Mouse (Mus musculus) mouse trophoblast stem cell (cell line): Measurements from ENCODE around the gene Gm45140.

ENCODE experiments used
- in situ Hi-C, 2 experiments: fragments of 300-500 bp; cut with MseI, MboI; formaldehyde crosslinking; loops; 2 replicates in 1 of 2; 3 replicates in 1 of 2; pipeline ENCODE4 v1.15.1; 2025

The Gm45140 gene

DNA sequence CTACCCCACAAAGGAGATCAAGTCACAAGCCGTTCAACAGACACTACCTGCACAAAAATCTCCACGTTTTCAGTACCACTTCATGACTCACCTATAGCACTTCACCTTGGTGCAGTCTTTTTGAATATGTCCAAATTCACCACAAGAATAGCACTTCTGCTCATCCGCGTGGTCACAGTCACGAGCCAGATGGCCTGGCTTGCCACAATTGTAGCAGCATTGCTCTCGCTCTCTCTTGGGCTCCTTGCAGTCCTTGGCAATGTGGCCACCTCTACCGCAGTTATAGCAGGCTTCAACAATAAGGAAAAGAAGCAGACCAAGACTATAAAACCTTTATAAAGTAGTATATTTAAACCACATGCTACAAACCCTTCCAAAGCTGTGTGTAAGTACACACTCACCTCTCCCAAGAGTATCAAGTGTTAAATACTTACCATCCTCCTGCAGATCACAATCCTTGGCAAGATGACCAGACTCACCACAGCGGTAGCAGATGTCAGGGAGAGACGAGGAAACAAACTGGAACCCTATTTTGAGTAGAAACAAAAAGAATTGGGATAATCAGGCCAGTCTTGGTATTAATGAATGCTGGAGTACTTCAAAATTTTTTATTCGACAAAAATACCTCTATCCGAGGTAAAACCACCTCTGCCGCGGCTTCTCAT is 9.6 kb upstream of the Gm45140 start:
- in situ Hi-C loops = no loop called here

DNA sequence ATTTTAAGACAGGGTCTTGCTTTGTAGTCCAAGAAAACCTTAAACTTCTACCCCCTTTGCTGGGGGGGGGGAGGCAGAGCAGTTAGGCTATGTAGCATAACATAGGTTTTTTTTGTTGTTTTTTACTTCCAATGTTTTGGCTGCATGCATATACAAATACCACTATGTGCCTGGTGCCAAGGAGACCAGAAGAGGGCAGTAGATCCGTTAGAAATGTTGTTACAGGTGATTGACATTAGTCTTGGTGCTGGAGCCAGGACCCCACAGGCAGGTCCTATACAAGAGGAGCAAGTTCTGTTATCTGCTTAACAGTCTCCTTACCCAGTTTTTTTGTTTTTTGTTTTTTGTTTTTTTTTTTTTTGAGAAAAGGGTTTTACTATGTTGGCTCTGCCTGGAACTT is 6.7 kb upstream of the Gm45140 start:
- in situ Hi-C loops = no loop called here

DNA sequence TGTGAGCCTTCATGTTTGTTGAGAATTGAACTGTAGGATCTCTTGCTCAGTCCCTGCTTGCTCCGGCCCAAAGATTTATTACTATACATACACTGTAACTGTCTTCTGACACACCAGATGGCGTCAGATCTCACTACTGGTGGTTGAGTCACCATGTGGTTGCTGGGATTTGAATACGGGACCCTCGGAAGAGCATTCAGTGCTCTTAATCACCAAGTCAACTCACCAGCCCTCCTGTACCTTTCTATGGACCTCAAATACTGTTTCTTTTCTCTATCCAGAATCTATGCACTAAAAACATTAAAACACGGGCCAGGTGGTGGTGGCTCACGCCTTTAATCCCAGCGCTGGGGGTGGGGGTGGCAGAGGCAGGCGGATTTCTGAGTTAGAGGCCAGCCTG is 6.0 kb upstream of the Gm45140 start:
- in situ Hi-C loops = no loop called here

DNA sequence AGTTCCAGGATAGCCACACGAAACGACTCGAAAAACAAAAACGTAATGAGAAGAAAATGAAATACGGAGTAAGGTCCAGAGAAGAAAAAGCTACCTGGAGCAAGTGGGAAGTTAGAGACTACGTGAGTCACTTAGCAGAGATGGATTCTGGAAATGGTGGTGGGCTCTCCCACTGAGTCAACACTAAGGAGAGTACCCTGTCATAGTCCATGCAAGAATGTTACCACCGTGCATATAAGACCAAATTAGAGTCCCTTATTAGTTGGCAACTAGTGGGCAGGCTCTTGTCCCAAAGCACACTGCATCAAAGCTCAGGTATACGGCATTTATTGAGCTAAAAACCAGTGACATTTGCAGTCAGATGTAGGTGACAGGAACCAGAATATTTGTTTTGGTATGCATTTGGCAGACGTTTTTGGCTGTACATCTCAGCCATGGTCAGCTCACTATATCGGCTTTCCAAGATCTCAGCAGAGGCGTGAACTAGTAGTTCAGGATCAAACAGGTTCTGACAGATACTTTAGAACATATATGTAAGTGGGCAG is 4.3 kb upstream of the Gm45140 start:
- in situ Hi-C loops = no loop called here

DNA sequence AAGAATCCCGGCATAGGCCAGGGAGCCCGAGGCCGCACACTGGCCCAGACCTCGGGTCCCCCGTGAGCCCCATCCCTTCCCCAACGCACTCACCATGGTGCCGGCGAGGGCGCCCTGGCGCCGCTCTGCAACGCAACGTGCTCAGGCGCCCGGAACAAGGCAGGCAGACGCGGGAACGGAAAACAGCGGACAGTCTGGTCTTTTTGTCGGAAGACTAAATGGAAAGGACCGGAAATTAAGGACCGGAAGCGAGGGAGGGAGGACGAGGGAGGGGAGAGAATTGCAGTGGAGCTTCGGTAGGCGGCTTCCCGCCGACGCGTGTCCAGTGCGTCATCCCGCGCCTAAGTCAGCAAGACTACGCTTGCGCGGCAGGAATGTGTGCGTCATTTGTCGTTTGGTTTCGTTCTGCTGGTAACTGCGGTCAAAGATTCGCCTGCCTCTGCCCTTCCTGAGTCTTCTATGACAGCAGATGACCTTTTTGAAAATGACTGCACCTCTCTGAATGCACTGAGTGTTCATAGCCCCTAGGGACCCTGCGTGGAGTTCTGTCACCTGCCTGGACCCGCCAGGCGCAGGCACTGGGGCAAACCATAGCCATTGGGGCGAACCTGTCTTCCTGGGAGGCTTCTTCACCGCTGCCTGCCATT is 3.1 kb upstream of the Gm45140 start, which contains the start of gene Isy1:
TSS of gene Isy1 (minus strand) at position 248 of the 647 bp plus-strand sequence.
- in situ Hi-C loops = no loop called here

DNA sequence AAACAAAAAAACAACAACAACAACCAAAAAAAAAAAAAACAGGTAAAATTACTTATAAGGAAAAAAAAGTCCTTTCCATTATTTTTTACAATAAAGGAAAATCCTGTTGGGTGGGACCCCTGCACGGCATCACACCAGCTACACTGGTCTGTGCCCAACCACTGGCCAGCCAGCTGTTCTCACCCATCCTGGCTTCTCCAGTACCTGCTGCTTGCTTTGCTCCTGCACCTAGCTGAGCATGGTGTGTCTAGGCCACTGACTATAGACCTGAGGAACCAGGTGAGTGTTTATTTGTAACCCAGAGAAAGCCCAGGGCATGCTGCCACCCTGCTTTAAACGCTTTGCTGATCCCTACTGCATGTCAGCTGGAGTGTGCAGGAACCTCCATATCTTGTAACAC is 15.2 kb downstream of the Gm45140 start:
- in situ Hi-C loops = no loop called here

DNA sequence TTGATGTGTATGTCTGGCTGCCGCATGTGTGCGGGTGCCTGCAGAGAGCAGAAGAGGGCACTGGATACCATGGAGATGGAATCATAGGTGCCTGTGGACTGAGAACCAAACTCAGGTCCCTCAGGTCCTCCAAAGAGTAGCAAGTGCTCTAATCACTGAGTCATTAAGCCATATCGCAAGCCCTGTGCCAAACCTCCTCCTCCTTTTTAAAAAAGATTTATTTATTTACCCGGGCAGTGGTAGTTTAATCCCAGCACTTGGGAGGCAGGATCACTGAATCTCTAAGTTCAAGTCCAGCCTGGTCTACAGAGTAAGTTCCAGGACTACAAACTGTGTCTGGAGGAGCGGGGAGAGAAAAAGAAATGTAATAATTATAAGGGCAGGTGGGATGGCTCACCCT is 21.1 kb downstream of the Gm45140 start:
- in situ Hi-C loops = no loop called here

DNA sequence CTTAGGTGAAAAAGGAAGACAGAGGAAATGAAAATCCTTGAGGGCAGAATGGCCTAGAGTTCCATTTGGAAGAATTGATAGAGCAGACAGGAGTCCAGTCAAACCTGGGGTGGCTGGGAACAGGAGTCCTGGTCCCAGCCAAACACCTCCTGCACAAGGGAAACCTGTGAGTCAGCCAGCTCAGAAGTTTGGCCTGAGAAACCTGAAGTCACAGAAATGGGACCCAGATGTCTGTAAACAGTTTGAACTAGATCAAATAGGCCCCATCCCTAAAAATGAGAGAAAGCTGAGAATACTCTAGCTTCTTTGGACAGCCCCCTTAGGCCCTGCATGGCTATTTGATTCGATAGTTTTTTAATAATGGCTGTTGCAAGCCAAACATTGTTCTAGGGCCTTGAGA is 22.9 kb downstream of the Gm45140 start:
- in situ Hi-C loops = no loop called here

DNA sequence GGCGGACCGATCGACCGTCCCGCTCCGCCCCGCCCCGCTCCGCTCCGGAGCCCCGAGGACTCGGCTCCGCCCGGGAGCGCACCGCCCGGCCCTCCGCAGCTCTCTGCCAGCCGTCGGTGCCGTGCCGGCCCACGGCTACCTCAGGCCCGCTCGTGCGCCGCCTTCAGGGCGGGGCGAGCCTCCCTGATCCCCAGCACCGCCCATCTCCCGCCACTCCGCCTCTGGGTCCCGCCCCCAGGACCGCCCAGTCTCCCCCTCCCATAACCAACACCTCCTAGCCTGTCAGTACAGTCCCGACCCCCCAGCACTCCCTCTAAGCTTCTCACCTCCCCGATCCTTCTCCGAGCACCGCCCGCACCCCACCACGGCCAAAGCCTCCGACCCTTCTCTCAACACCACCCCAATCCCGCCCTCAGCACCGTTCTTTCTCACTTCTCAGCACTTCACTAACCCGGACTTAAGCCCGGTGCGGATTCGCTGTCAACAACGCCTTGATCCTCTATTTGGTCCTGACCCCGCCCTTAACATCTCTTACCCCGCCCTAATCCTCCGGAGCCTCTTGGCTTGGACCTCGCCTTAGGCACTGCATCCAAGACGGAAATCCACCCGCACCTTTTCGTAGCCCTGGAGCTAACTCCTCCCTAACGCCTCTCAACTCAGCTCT is 23.8 kb downstream of the Gm45140 start, which contains the start of gene Rab43:
TSS of gene Rab43 (minus strand) at position 490 of the 664 bp plus-strand sequence.
- in situ Hi-C loops = no loop called here

DNA sequence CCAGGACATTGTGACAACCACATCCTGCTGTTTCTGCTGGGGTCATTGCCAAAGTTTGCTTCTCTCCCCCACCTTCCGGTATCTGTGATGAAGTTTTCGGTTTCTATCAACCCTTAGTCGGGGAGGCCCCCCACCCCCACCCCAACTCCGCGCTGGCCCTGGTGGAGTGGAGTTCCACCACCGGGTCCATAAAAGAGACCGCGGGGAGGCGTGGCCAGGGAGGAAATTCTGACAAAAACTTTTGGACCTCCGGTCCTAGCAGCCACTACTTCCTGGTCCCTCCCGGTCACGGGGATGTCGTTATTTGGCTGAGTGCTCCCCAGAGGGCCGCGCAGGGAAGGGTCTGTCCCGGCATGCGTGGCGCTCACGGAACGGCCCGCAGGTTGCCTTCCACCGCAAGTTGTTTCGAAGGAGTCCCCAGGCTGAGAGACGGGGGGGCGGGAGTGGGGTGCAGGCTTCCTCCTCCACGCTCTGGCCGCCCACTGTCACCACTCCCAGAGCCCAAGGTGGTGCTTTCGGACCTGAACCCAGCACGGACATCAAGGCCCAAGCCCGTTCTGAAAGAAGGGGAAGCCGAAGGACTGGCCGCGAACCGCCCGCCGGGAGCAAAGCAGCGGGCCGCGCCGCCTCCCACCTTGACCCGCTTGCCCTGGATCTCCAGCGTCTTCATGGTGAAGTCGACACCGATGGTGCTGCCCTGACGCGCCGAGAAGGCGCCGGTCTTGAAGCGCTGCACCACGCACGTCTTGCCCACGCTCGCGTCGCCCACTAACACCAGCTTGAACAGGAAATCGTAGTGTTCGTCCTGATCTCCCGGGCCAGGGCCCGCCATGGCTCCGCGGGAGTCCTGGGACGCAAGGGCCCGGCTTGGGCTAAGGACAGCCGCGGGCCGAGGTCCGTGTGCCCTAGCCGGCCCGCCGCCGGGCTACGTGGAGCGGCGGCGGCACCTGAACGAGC is 24.6 kb downstream of the Gm45140 start:
- in situ Hi-C loops = no loop called here

DNA sequence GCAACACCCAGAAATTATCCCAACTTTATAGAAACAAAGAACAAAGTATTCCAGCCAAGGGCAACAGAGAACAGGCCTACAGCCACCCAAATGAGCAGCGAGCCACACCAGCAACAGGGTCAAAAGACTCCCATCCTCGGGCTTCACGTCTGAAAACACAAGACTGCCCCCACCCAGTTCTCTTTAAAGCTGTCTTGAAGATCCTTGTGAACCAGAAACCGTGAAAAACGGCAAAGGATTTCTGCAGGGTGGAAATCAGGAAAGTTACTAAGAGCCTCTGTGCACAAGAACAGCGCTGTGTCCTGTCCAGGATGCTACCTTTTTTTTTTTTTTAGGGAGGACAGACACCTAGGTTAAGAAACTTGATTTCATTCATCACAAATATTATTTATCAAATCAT is 25.3 kb downstream of the Gm45140 start:
- in situ Hi-C loops = no loop called here

DNA sequence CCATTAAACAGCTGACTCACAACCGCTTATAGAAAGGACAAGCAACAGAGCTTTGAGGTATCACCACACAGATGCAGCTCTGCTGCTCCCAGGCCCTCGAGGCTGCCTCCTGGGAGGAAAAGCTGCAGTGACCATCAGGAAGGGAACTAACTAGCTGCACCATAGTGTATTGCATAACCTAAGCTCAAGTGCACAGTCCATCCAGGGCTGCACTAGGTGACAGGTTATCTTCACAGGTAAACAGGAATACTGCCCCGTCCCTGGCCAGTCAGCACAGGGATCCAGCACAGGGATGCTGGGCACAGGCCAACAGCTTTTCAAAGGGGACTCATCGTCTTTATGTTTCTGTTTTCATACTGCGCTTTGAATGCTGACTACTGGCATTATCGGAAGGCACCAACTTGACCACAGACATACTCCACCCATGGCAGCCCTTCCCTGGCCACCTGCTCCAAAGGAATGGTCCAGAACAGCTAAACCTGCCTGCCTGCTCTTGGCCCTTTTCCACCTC is 25.9 kb downstream of the Gm45140 start:
- in situ Hi-C loops = no loop called here

DNA sequence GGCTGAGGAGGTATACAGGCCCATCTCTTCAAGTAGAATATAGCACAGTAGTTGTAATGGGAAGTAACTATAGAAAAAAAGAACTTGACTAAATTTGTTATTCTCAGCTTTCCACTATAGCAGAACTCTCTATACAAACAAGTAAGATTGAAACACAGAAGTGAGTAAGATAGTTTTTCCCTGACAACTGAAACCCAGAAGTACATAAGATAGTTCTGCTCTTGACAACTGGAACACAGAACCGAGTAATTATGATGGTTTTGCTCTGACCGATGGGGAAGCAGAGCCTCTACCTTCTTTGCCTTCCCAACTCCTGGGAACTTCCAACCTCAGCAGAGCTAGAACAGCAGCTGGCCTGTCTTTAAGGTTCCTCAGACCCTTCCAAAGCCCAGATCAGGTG is 26.5 kb downstream of the Gm45140 start:
- in situ Hi-C loops = no loop called here

DNA sequence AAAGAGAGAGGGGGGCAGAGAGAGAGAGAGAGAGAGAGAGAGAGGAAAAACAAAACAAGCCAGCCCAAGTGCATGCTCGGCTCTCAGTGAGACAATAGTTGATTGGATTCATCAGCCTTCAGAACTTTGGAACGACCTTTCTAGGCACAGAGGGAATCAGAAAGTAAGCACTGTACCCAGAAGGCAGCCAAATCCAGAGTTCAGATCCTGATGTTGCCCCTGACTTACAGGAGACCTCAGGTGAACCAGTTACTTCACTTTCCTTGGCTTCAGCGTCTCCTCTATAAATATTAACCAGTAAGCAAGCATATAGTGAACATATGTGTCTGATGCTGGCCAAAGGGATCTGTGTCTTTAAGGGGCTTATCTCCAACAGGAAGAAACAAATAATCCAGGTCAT is 27.1 kb downstream of the Gm45140 start:
- in situ Hi-C loops = no loop called here

DNA sequence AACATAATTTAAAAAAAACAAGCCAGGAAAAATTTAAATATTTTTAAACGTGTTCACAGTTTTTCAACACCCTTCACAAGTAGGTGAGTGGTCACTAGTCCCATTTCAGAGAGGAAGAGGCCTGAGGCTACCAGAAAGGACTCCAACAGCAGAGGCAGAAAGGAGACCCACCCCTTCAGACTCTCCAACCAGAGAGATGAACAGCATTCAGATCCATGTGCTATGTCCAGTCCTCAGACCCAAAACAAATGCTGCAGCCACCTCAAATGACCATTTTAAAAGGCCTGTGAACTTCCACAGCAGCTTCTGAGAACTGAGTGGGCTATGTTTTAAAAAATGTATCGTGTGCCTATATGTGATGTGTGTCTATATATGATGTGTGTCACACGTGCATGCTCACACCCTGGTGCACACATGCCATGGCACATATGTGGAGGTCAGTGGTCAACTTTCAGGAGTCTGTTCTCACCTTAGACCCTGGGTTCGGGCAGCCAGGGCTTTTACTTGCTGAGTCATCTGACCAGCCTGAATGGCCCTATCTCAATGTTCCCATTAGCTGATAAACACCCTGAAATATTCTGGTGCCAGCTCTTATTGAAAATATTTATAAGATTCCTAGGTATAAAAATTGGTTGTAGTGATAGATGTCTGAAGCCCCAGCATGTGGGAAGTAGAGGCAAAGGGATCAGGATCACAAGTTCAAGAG is 27.7 kb downstream of the Gm45140 start:
- in situ Hi-C loops = no loop called here

DNA sequence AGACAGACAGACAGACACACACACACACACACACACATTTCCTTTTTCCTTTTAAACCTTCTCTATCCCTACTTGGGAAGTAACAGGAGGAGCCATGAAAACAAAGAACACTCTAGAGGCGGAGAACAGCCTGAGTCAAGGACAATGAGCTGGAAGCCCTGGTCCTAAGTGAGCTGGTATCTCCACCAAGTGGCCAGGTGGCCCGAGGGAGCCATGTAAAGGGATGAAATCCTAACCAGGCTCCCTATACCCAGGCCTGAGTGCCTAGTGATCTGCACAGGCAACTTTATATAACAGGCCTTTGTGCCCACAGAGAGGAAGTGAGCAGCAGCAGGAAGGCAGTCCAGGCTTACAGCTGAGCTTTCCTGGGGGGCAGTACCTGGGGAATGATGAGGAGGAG is 28.7 kb downstream of the Gm45140 start:
- in situ Hi-C loops = no loop called here

DNA sequence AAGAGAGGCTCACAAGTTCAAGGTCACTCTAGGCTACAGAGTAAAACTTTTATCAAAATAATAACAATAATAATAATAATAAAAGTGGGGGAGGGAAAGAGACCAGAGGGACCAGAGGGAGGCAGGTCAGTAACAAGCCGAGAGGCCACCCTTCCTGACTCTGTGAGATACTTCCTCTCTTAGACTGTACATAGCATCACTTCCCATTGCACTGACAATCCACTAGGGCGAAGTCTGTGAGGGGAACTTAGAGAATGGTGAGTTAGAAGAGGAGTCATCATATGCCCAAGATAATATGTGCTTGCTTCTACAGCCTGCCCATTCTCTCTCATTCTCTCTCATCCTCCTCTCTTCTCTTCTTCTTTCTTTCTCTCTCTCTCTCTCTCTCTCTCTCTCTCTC is 29.6 kb downstream of the Gm45140 start:
- in situ Hi-C loops = no loop called here

DNA sequence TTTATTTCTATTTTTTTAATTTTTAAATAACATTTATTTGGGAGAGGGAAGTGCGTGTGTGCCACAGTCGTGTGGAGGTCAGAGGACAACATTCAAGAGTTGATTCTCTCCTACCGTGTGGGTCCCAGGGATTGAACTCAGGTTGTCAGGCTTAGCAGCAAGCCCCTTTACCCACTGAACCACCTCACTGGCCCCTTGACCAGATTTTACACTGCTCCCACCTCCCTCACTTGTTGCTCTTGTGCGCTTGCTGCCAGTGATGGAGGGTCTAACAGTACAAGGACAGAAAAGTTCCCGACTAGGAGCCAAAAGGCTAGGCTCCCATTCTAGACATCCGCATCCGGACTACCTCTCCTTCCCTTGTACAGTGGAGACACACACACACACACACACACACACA is 30.1 kb downstream of the Gm45140 start:
- in situ Hi-C loops = no loop called here

DNA sequence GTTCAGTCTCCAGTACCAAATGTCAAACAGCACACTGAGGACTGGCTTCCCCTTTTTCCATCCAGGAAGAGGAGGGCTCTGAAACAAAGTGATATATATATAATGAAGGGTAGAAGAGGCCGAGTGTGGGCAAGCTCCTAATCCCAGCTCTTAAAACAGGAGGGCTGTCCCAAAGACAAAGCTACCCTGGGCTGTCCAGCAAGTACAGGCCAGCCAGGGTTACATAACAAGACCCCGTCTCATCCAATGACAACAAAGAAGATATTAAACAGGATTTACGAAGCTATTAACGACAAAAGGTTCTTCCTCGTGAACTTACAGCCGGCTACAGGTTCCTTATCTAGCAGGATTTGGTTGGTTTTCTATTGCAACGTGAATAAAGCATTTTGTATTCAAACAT is 30.7 kb downstream of the Gm45140 start:
- in situ Hi-C loops = no loop called here

DNA sequence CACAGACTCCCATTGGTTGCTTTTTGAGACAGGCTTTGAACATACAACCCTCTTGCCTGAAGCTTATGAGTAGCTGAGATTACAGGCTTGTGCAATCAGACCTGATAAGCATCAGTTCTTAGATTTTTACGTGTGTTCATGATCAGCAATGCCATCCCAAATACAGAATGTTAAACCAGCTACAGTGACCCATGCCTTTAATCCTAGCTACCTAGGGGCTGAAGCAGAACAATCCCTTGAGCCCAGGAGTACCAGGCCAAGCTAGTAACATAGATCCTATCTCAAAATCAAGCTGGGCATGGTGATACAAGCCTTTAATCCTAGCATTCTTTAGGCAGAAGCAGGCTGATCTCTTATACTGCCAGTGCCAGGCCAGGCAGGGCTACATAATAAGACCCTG is 31.6 kb downstream of the Gm45140 start:
- in situ Hi-C loops = no loop called here

DNA sequence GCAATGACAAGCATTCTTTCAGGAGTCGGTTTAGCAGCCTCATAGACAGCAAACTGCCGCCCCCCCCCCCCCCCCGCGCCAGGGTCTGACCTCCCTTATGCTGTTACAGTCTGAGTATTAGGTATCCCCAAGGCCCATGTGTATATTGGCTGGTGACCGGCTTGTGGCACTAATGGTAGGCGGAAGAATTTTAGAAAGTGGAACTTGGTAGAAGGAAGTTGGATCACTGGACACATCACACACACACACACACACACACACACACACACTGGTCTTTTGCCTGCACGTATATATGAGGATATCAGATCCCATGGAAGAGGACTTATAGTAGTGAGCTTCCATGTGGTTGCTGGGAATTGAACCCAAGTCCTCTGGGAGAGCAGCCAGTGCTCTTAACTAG is 33.1 kb downstream of the Gm45140 start:
- in situ Hi-C loops = no loop called here
